Mouse (Mus musculus): ENCODE results near the gene Parp9. TPM values are rescaled to one million over a fixed set of nuclear protein-coding genes. Genes with fewer than 3 reads are reported as not detected.
"Not testable (repeated sequence)": the region's sequence is repeated elsewhere in the genome, so short reads cannot be mapped to it uniquely, and the experiment has no call there.

Parp9 gene
- polyA plus RNA-seq, 1 experiment from 2014 or later: 3.3 TPM

DNA sequence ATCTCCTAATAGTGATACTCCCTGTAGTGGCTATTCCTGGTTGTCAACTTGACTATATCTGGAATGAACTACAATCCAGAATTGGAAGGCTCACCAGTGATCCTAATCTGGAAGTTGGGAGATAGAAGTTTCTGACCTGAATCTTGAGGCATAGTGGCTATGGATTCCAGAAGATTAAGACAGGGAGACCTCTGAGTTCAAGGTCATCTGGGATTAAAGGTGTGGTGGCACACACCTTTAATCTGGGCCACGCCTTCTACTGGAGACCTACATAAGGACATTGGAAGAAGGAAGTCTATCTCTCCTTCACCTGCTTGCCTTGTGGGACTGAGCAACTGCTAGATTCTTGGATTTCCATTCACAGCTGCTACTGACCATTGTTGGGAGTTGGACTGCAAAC lies 40.2 kb downstream of the Parp9 start, which contains the start of gene Kpna1:
TSS of gene Kpna1 (plus strand) at position 301 of the 400 bp plus-strand sequence.
- H3K36me3 ChIP-seq (ENCODE audit: control insufficient read depth, insufficient read depth, low read length); H3K27me3 ChIP-seq (ENCODE audit: control insufficient read depth, insufficient read depth, low read length); H3K9ac ChIP-seq (replicated peaks; ENCODE audit: low read length); H3K9me3 ChIP-seq (ENCODE audit: control insufficient read depth, low read length); H3K27ac ChIP-seq (replicated peaks; ENCODE audit: low read depth, low read length); H3K4me2 ChIP-seq (ENCODE audit: low read length); ATAC-seq (ENCODE audit: low FRiP score, low TSS enrichment); H3K4me1 ChIP-seq (ENCODE audit: control insufficient read depth, insufficient read depth, low read length); H3K4me3 ChIP-seq (replicated peaks; ENCODE audit: low read depth, low read length); DNase-seq: not testable (repeated sequence)
- WGBS: 90% methylated on average over 1 of the region's 1 CpGs

DNA sequence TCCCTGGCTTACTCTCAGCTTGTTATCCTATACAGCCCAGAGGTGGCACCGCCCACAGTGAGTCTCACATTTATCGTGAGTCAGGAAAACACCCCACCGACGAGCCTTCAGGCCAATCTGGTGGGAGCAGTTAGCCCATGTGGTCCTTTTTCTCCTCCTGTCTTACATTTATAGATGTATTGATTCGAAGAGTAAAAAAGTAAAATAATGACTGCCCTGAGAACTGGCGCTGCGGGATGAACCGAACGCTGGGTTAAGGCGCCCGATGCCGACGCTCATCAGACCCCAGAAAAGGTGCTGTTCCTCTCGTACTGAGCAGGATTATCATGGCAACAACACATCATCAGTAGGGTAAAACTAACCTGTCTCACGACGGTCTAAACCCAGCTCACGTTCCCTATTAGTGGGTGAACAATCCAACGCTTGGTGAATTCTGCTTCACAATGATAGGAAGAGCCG lies 43.1 kb downstream of the Parp9 start:
- peaks cover 4% of the 10 kb centered on the region for H3K27me3 ChIP-seq (ENCODE audit: control insufficient read depth, insufficient read depth, low read length)
- no peaks in the 10 kb centered on the region for H3K36me3 ChIP-seq (ENCODE audit: control insufficient read depth, insufficient read depth, low read length)
- no peak overlapping the region for H3K27ac ChIP-seq (replicated peaks; ENCODE audit: low read depth, low read length)
- 47% methylated on average over 19 of the region's 19 CpGs for WGBS
- H3K4me3 ChIP-seq (replicated peaks; ENCODE audit: low read depth, low read length): no peak overlapping the region
- H3K4me2 ChIP-seq (ENCODE audit: low read length): no peak overlapping the region
- H3K9me3 ChIP-seq (ENCODE audit: control insufficient read depth, low read length): peaks cover 4% of the 10 kb centered on the region; the same call in 1 of the 2 replicates
- ATAC-seq (ENCODE audit: low FRiP score, low TSS enrichment): peak; percentile 71
- peaks cover 7% of the 10 kb centered on the region for H3K4me1 ChIP-seq (ENCODE audit: control insufficient read depth, insufficient read depth, low read length)
- peak; percentile 100 for DNase-seq
- H3K9ac ChIP-seq (replicated peaks; ENCODE audit: low read length): no peak overlapping the region

DNA sequence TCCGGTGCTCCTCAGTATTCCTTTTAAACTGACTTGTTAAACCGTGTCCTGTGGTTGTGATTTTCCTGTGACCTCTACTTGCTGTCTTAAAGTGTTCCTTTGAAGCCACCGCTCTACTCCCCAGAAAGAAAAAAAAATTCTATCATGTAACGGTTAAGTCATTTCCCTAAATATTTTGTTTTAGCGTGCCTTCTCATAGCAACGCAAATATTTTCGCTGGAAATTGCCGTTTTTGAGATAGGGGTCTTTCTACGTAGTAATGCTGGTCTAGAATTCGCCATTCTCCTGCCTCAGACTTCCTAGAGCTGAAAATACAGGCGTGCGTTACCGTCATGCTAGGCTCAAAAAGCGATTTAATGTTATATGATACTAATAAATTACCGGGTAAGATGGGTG lies 44.2 kb downstream of the Parp9 start:
- DNase-seq: no peak
- peak overlapping the region; percentile 99 for H3K27ac ChIP-seq (replicated peaks; ENCODE audit: low read depth, low read length)
- peak overlapping the region; percentile 88 for H3K9ac ChIP-seq (replicated peaks; ENCODE audit: low read length)
- H3K4me2 ChIP-seq (ENCODE audit: low read length): peak overlapping the region; percentile 79
- H3K4me3 ChIP-seq (replicated peaks; ENCODE audit: low read depth, low read length): peak overlapping the region; percentile 88
- peaks cover 4% of the 10 kb centered on the region; the same call in 1 of the 2 replicates for H3K9me3 ChIP-seq (ENCODE audit: control insufficient read depth, low read length)
- ATAC-seq (ENCODE audit: low FRiP score, low TSS enrichment): peak; percentile 6; the same call in 1 of the 2 replicates
- H3K36me3 ChIP-seq (ENCODE audit: control insufficient read depth, insufficient read depth, low read length): no peaks in the 10 kb centered on the region
- peaks cover 4% of the 10 kb centered on the region for H3K27me3 ChIP-seq (ENCODE audit: control insufficient read depth, insufficient read depth, low read length)
- WGBS: 6% methylated on average over 15 of the region's 15 CpGs
- peaks cover 7% of the 10 kb centered on the region for H3K4me1 ChIP-seq (ENCODE audit: control insufficient read depth, insufficient read depth, low read length)

DNA sequence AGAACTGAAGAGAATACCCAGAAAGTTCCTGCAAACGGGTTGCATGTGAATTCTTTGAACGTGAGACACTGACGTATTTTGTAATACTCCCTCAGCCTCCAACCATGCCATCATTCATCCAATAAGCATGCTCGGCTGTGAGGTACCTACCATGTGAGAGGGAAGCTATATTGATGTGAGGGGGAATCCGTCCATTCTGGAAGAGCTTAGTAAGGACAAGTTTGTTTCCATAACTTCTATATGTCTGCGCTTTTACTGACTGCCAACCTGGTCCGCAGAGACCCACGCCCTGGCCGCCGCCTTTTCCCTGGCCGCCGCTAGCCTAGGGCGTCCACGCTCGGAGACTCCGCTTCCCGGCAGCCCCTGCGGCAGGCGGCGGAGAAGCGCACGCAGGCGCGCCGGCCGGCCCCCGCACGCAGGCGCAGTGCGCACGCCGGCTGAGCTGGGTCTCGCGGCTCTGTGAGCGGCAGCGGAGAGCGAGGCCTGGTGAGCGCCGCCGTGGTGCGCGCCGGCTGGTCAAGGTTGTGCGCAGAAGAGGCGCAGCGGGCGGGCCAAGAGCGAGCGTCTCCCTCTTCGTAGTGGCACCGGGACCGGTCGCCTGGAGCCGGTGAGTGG lies 44.7 kb downstream of the Parp9 start:
- DNase-seq: peak; percentile 98
- ATAC-seq (ENCODE audit: low FRiP score, low TSS enrichment): peak; percentile 95
- H3K9me3 ChIP-seq (ENCODE audit: control insufficient read depth, low read length): peaks cover 4% of the 10 kb centered on the region; the same call in 1 of the 2 replicates
- H3K27ac ChIP-seq (replicated peaks; ENCODE audit: low read depth, low read length): peak overlapping the region; percentile 99
- H3K36me3 ChIP-seq (ENCODE audit: control insufficient read depth, insufficient read depth, low read length): no peaks in the 10 kb centered on the region
- H3K4me2 ChIP-seq (ENCODE audit: low read length): peak overlapping the region; percentile 79
- peak overlapping the region; percentile 88 for H3K4me3 ChIP-seq (replicated peaks; ENCODE audit: low read depth, low read length)
- H3K4me1 ChIP-seq (ENCODE audit: control insufficient read depth, insufficient read depth, low read length): peaks cover 7% of the 10 kb centered on the region
- WGBS: under 1% methylated on average over 52 of the region's 54 CpGs
- peaks cover 4% of the 10 kb centered on the region for H3K27me3 ChIP-seq (ENCODE audit: control insufficient read depth, insufficient read depth, low read length)
- peak overlapping the region; percentile 88 for H3K9ac ChIP-seq (replicated peaks; ENCODE audit: low read length)

DNA sequence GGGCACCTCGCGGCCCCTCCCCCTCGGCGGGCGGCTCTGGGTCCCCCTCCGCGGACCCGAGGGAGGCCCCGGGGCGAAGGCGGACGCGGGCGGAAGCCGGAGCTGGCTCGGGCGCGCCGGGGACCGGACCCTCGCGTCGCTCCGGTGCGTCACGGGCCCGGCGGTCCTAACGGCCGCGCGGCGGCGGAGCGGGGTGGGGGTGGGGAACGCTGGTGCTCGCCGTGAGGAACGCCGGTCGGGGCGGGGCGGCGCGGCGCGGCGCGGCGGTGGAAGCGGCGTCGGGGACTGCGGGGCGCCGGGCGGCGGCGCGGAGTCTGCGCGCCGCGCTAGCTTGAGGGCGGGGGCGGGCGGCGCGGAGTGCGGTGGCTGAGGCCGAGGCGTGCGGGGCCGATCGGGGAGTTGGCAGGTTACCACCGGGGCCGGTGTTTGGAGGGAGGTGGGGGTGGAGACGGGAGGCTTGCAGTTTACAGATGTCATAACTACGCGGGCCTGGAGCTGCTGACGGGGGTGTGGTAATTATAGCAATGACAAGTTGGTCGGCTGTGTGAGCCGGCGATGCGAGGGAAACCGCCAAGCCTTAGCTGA lies 45.3 kb downstream of the Parp9 start:
- peak overlapping the region; percentile 88 for H3K9ac ChIP-seq (replicated peaks; ENCODE audit: low read length)
- H3K9me3 ChIP-seq (ENCODE audit: control insufficient read depth, low read length): peaks cover 4% of the 10 kb centered on the region; the same call in 1 of the 2 replicates
- ATAC-seq (ENCODE audit: low FRiP score, low TSS enrichment) (peak; percentile 82), DNase-seq (peak; percentile 81)
- WGBS: under 1% methylated on average over 83 of the region's 86 CpGs
- H3K36me3 ChIP-seq (ENCODE audit: control insufficient read depth, insufficient read depth, low read length): no peaks in the 10 kb centered on the region
- peak overlapping the region; percentile 99 for H3K27ac ChIP-seq (replicated peaks; ENCODE audit: low read depth, low read length)
- peaks cover 7% of the 10 kb centered on the region for H3K4me1 ChIP-seq (ENCODE audit: control insufficient read depth, insufficient read depth, low read length)
- H3K4me2 ChIP-seq (ENCODE audit: low read length): peak overlapping the region; percentile 79
- H3K4me3 ChIP-seq (replicated peaks; ENCODE audit: low read depth, low read length): peak overlapping the region; percentile 88
- H3K27me3 ChIP-seq (ENCODE audit: control insufficient read depth, insufficient read depth, low read length): peaks cover 4% of the 10 kb centered on the region

DNA sequence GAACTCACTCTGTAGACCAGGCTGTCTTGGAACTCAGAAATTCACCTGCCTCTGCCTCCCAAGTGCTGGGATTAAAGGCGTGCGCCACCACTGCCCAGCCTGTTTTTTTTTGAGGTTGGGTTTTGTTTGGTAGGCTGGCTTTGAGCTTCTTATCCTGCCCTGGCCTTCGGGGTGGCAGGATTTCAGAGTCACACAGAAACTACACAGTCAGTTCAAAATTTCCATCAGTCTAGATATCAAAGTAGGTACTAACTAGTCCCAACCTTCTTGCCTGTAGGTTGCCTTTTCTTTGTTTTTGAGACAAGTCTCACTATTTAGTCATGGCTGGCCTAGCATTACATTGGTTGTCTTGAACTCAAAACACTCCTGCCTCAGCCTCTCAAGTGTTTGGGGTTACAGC lies 46.2 kb downstream of the Parp9 start:
- 61% methylated on average over 3 of the region's 3 CpGs for WGBS
- Histone ChIP-seq H3K4me3 (replicated peaks; ENCODE audit: low read depth, low read length) (peak overlapping the region; percentile 88), H3K36me3 (ENCODE audit: control insufficient read depth, insufficient read depth, low read length) (no peaks in the 10 kb centered on the region), H3K4me2 (ENCODE audit: low read length) (peak overlapping the region; percentile 79), H3K4me1 (ENCODE audit: control insufficient read depth, insufficient read depth, low read length) (peaks cover 7% of the 10 kb centered on the region), H3K27me3 (ENCODE audit: control insufficient read depth, insufficient read depth, low read length) (peaks cover 4% of the 10 kb centered on the region), H3K9me3 (ENCODE audit: control insufficient read depth, low read length) (peaks cover 4% of the 10 kb centered on the region; the same call in 1 of the 2 replicates), H3K27ac (replicated peaks; ENCODE audit: low read depth, low read length) (no peak overlapping the region), H3K9ac (replicated peaks; ENCODE audit: low read length) (no peak overlapping the region)
- ATAC-seq (ENCODE audit: low FRiP score, low TSS enrichment): no peak
- no peak for DNase-seq

DNA sequence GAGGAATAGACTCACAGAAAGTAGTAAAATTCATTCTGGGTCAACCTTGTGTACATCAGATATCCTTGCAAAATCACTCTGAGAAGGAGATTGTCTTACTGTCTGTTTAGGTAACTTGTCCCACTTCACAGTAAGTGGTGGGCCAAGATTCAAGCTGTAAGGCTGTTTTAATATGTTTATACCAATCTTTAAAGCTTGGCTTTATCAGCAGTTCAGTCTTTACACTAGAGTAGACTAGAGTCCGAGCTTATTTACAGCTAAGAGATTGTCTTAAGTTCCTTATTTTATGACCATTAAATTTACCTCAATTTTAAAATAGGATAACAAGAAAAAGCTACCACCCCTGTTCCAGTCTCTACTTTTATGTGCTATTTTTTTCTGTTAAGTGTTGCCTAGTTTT lies 49.7 kb downstream of the Parp9 start:
- H3K4me3 ChIP-seq (replicated peaks; ENCODE audit: low read depth, low read length): no peak overlapping the region
- DNase-seq: no peak

DNA sequence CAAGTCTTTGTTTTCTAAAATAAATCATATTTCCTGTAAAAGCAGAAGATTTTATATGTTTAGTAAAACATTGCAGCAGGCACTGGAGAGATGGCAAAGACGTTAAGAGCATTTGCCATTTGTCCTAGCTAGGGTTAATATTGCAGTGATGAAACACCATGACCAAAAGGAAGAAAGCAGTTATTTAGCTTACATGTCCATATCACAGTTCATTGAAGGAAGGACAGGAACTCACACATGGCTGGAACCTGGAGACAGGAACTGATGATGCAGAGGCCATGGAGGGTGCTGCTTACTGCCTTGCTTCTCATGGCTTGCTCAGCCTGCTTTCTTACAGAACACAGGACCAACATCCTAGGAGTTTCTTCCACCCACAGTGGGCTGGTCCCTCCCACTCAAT lies 54.1 kb downstream of the Parp9 start:
- H3K9ac ChIP-seq (replicated peaks; ENCODE audit: low read length): no peak overlapping the region
- ATAC-seq (ENCODE audit: low FRiP score, low TSS enrichment): no peak

More for the DNA sequence above, 49.7 kb downstream of the Parp9 start:
- Histone ChIP-seq H3K27me3 (ENCODE audit: control insufficient read depth, insufficient read depth, low read length) (no peaks in the 10 kb centered on the region), H3K4me2 (ENCODE audit: low read length) (no peak overlapping the region), H3K4me1 (ENCODE audit: control insufficient read depth, insufficient read depth, low read length) (peaks cover 5% of the 10 kb centered on the region), H3K9me3 (ENCODE audit: control insufficient read depth, low read length) (no peaks in the 10 kb centered on the region), H3K9ac (replicated peaks; ENCODE audit: low read length) (no peak overlapping the region), H3K27ac (replicated peaks; ENCODE audit: low read depth, low read length) (no peak overlapping the region), H3K36me3 (ENCODE audit: control insufficient read depth, insufficient read depth, low read length) (no peaks in the 10 kb centered on the region)
- no peak for ATAC-seq (ENCODE audit: low FRiP score, low TSS enrichment)
- WGBS: 90% methylated on average over 1 of the region's 1 CpGs

DNA sequence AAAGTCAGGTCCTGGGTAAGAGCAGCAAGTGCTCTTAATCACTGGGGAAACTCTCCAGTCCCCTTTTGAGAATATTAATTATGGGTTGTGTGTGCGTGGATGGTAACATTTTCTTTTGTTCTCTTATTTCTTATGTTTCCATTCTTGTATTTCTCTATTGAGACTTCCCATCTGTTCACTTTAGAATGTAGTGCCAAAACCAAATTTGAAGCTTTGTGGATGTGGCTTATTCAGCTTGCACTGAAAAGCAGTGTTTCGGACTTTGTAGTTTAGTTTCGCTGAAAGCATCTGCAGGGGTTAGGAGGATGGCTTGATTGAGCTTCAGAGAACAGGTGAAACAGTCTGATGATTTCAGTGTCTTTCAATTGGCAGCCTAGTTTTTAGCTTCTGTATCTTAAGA lies 55.0 kb downstream of the Parp9 start:
- no peak overlapping the region for H3K27ac ChIP-seq (replicated peaks; ENCODE audit: low read depth, low read length)
- WGBS: 90% methylated on average over 3 of the region's 3 CpGs

More for the DNA sequence above, 54.1 kb downstream of the Parp9 start:
- Histone ChIP-seq H3K36me3 (ENCODE audit: control insufficient read depth, insufficient read depth, low read length) (no peaks in the 10 kb centered on the region), H3K4me1 (ENCODE audit: control insufficient read depth, insufficient read depth, low read length) (no peaks in the 10 kb centered on the region), H3K4me2 (ENCODE audit: low read length) (no peak overlapping the region), H3K4me3 (replicated peaks; ENCODE audit: low read depth, low read length) (no peak overlapping the region), H3K27me3 (ENCODE audit: control insufficient read depth, insufficient read depth, low read length) (no peaks in the 10 kb centered on the region), H3K9me3 (ENCODE audit: control insufficient read depth, low read length) (no peaks in the 10 kb centered on the region), H3K27ac (replicated peaks; ENCODE audit: low read depth, low read length) (no peak overlapping the region)
- no peak for DNase-seq
- 82% methylated on average over 1 of the region's 1 CpGs for WGBS

More for the DNA sequence above, 55.0 kb downstream of the Parp9 start:
- Histone ChIP-seq H3K4me1 (ENCODE audit: control insufficient read depth, insufficient read depth, low read length) (no peaks in the 10 kb centered on the region), H3K9me3 (ENCODE audit: control insufficient read depth, low read length) (no peaks in the 10 kb centered on the region), H3K4me2 (ENCODE audit: low read length) (no peak overlapping the region), H3K4me3 (replicated peaks; ENCODE audit: low read depth, low read length) (no peak overlapping the region), H3K9ac (replicated peaks; ENCODE audit: low read length) (no peak overlapping the region), H3K27me3 (ENCODE audit: control insufficient read depth, insufficient read depth, low read length) (no peaks in the 10 kb centered on the region), H3K36me3 (ENCODE audit: control insufficient read depth, insufficient read depth, low read length) (no peaks in the 10 kb centered on the region)
- DNase-seq (no peak), ATAC-seq (ENCODE audit: low FRiP score, low TSS enrichment) (no peak)
